Mouse (Mus musculus) brain, embryonic 14.5 days (tissue): ENCODE measurements around the gene Adamts16. TPM values are rescaled to one million over a fixed set of nuclear protein-coding genes. Genes with fewer than 3 reads are reported as not detected.

ENCODE experiments used
- DNase-seq: peaks from one replicate; pipeline ENCODE4 v3.0.0-alpha.2; 2011; ENCODE audit warnings: low read depth
- CTCF ChIP-seq: fragments of 200-500 bp; IDR thresholded peaks from 2 replicates; pipeline ENCODE4 v1.5.1; 2012; ENCODE audit warnings: inconsistent platforms, mild to moderate bottlenecking, moderate library complexity, borderline replicate concordance; ENCODE audit not compliant: insufficient read depth, insufficient read length; ENCODE audit errors: extremely low read depth
- POLR2A ChIP-seq: fragments of 200-500 bp; IDR thresholded peaks from 2 replicates; pipeline ENCODE4 v1.6.1; 2012; ENCODE audit warnings: mild to moderate bottlenecking, inconsistent platforms, borderline replicate concordance; ENCODE audit not compliant: poor library complexity, insufficient read depth, insufficient read length, severe bottlenecking; ENCODE audit errors: extremely low read depth
- polyA plus RNA-seq: library from polyadenylated mRNA; depleted of rRNA; stranded (reverse); fragments of >200 nt; gene quantifications from 2 replicates; pipeline ENCODE4 v1.2.3, GENCODE M21; 2012

The Adamts16 gene
- polyA plus RNA-seq, 1 experiment: 4.0 TPM

DNA sequence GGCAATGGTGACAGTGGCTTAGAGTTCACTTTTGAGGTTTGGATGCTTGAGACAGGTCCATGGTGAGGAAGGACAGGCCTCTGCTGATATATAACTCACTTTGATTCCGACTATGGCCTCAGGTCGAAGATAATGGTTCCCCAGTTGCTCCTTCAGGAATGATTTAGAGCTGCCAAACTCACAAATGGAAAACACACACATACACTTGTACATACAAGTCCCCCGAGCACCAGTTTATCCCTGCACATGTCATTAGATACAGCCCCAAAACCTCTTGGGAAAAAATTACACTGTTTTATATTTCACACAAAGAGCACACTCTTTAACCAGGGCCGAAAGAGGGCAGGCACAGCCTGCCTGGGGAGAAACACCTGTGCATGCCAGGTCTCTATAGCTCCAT, 14.1 kb downstream of the Adamts16 start:
- no peak for DNase-seq
- TF ChIP-seq CTCF (no peak), POLR2A (no peak)

DNA sequence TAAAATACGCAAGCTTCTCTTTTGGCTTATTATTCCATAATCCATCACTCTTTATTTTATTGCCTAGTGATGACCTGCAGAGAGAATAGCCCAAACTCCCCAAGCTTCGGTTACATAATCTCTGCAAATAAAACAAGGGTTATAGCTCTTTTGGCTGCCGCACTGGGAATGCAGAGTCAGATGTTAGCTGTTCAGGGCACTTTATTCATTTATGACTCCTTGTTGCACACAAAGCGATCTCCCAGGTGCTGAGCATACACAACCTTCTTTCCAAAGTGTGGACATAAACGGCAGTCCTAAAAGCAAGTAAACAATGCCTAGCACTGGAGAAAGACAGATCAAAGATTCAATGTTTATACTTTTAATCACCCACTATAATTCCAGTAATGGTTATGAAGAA, 16.3 kb downstream of the Adamts16 start:
- no peak for DNase-seq
- TF ChIP-seq POLR2A (no peak), CTCF (no peak)

DNA sequence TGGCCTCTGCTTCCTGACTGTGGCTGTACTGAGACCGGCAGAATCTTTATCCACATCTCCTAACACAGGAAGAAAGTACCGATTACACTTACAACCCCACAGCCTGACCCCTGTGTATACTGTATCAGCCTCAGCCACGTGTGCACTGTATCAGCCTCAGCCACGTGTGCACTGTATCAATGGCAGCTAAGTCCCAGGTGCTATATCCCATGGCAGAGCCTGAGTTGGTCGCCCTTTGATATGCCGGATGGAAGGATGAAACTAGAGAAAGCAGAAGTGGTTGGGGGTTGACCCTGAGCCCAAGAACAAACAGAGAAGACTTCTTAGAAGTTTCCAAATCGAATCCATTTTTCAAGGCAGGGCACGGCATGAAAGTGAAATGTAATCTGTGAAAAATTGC, 17.9 kb downstream of the Adamts16 start:
- DNase-seq: no peak
- TF ChIP-seq POLR2A (no peak), CTCF (no peak)

GRCm38 (mm10) chr13:70818982-70819381, 22.6 kb downstream of the Adamts16 start:
- TF ChIP-seq POLR2A: no peak
- no peak for TF ChIP-seq CTCF
- DNase-seq: no peak

- TF ChIP-seq CTCF: no peak
- TF ChIP-seq POLR2A: no peak
- DNase-seq: no peak
Measured at GRCm38 (mm10) chr13:70814423-70814822, 27.2 kb downstream of the Adamts16 start.

GRCm38 (mm10) chr13:70805506-70805905, 36.1 kb downstream of the Adamts16 start:
- DNase-seq: no peak
- TF ChIP-seq POLR2A (no peak), CTCF (no peak)

DNA sequence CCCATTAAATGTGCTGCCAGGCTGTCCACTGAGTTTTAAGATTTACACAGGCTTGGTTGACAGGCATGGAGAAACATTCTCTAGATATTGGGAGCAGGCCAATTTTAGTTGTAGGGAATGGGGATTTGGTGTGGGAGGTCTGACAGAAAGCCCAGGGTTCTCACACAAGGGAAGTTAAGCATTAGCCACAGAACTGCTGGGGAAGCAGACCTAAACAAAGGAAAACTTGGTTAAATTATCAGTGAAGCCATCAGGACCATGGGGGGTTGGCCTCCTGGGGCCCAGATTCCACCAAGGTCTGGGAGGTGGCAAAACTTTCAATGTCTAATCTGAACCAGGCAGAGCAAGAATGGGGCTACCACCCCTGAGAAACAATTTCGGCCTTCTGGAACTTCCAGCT, 38.8 kb downstream of the Adamts16 start:
- DNase-seq: no peak

GRCm38 (mm10) chr13:70799322-70799721, 42.3 kb downstream of the Adamts16 start:
- TF ChIP-seq CTCF (no peak), POLR2A (no peak)
- DNase-seq: no peak

More for the DNA sequence above, 38.8 kb downstream of the Adamts16 start:
- TF ChIP-seq POLR2A (no peak), CTCF (no peak)

GRCm38 (mm10) chr13:70798396-70798795, 43.2 kb downstream of the Adamts16 start:
- DNase-seq: peak; percentile 55
- TF ChIP-seq CTCF: no peak
- no peak for TF ChIP-seq POLR2A

- TF ChIP-seq CTCF: no peak
- no peak for TF ChIP-seq POLR2A
Measured at GRCm38 (mm10) chr13:70794074-70794572, 47.5 kb downstream of the Adamts16 start.

DNA sequence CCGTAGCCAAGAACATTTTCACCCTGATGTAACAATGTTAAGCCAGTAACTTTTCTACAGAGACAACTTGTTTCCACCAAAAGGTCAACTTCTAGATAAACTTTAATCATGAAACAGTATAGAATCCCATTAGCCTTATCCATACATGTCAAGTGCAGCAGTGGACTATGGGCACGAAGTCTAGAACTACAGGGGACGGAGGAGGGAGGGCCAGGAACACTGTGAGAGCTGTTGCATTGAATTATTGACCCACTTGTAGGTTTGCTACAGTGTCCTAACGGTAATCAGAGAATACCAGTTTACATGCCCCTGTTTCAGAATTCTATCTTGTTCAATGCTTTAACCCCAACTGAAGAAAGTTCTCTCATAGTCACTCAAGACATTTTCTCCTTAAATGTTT, 48.0 kb downstream of the Adamts16 start:
- TF ChIP-seq CTCF: no peak
- no peak for TF ChIP-seq POLR2A
- no peak for DNase-seq

More at GRCm38 (mm10) chr13:70794074-70794572, 47.5 kb downstream of the Adamts16 start:
- DNase-seq: no peak

DNA sequence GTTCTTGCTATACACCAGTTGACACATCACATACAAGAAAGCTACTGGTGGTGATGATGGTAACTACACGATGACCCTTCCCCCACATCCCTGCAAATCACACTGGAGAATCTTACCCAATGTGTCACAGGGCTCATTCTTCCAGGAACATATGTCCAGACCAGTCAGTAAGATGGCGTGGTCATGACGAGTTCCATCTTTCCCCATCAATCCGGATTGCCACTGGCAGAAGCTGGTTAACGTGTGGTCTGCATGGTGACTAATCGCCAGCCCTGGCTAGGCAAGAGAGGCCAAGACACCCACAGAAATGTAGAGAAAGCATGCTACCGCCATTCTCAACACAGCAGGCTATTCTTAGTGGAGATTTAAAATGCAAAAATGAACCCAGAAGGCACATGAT, 48.7 kb downstream of the Adamts16 start:
- DNase-seq: no peak
- TF ChIP-seq CTCF: no peak
- no peak for TF ChIP-seq POLR2A

- TF ChIP-seq CTCF: no peak
- TF ChIP-seq POLR2A: no peak
Measured at GRCm38 (mm10) chr13:70789806-70790205, 51.8 kb downstream of the Adamts16 start.

DNA sequence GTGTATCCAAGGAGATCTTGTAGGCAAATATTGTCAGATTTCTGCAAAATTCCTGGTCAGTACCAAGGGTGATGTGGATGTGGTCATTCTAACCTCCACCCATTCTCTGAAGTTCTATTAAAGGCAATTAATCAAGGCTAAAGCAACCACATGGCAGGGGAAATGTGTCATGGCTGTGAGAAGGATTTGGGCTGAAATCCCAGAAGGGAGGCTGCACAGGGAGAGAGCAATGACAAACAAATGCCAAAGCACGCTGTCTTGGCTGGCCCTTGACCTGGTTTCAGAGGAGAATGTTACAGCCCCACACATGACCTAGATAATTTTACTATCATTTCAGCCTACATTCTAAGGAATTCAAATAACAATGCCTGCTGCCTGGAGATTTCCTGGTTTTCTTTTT, 52.6 kb downstream of the Adamts16 start:
- DNase-seq: no peak
- TF ChIP-seq CTCF: no peak
- TF ChIP-seq POLR2A: no peak

More at GRCm38 (mm10) chr13:70789806-70790205, 51.8 kb downstream of the Adamts16 start:
- DNase-seq: no peak
